Mouse (Mus musculus) liver, adult (tissue): ENCODE results near the gene Ssbp2.

Experiments
- GATA4 ChIP-seq: IDR thresholded peaks from 2 replicates; pipeline ENCODE4 v1.6.1; 2014; ENCODE audit warnings: mild to moderate bottlenecking, low read length; ENCODE audit not compliant: insufficient replicate concordance

The Ssbp2 gene

GRCm38 (mm10) chr13:91748401-91748800 lies 288.3 kb downstream of the Ssbp2 start:
- peak; percentile 64; the same call in 1 of the 2 replicates for TF ChIP-seq GATA4

GRCm38 (mm10) chr13:91749981-91750380 lies 289.9 kb downstream of the Ssbp2 start:
- TF ChIP-seq GATA4: peak; percentile 16; the same call in 1 of the 2 replicates
